Mouse (Mus musculus) c-Kit-positive CD71-negative TER-119-negative erythroid progenitor cells, embryonic 14.5 days (primary cell): ENCODE results near the gene Mink1.

Experiments
- DNase-seq: peaks from one replicate; pipeline ENCODE4 v3.0.0-alpha.2; 2013; ENCODE audit warnings: low read depth

Gene Mink1

GRCm38 (mm10) chr11:70594253-70594989, 31.7 kb downstream of the Mink1 start:
- DNase-seq = no peak

- DNase-seq = no peak
Observed at GRCm38 (mm10) chr11:70595638-70596037, 33.0 kb downstream of the Mink1 start.

GRCm38 (mm10) chr11:70596094-70596493, 33.4 kb downstream of the Mink1 start:
- DNase-seq = no peak

- no peak for DNase-seq
Observed at GRCm38 (mm10) chr11:70597301-70597700, 34.6 kb downstream of the Mink1 start.

- DNase-seq = no peak
Observed at GRCm38 (mm10) chr11:70598451-70598953, 35.8 kb downstream of the Mink1 start.

- DNase-seq = peak; percentile 58
Observed at GRCm38 (mm10) chr11:70605024-70605566, 42.4 kb downstream of the Mink1 start.

- no peak for DNase-seq
Observed at GRCm38 (mm10) chr11:70606717-70607116, 44.0 kb downstream of the Mink1 start.

- DNase-seq = no peak
Observed at GRCm38 (mm10) chr11:70607611-70608010, 44.9 kb downstream of the Mink1 start.

GRCm38 (mm10) chr11:70608381-70609066, 45.8 kb downstream of the Mink1 start:
- DNase-seq = no peak

- no peak for DNase-seq
Observed at GRCm38 (mm10) chr11:70610752-70611151, 48.1 kb downstream of the Mink1 start.

GRCm38 (mm10) chr11:70612505-70612904, 49.8 kb downstream of the Mink1 start:
- no peak for DNase-seq

GRCm38 (mm10) chr11:70615074-70615473, 52.4 kb downstream of the Mink1 start:
- peak; percentile 60 for DNase-seq

- no peak for DNase-seq
Observed at GRCm38 (mm10) chr11:70615516-70616093, 52.9 kb downstream of the Mink1 start, which contains the start of gene 4930544D05Rik. Gene 4930544D05Rik (plus strand): TSS chr11:70615848.

- no peak for DNase-seq
Observed at GRCm38 (mm10) chr11:70619101-70619500, 56.4 kb downstream of the Mink1 start, which contains the start of gene Chrne. Gene Chrne (minus strand): TSS chr11:70619216.

- DNase-seq = no peak
Observed at GRCm38 (mm10) chr11:70621972-70622814, 59.5 kb downstream of the Mink1 start.

GRCm38 (mm10) chr11:70623053-70623742, 60.5 kb downstream of the Mink1 start:
- DNase-seq = no peak

GRCm38 (mm10) chr11:70625473-70625872, 62.8 kb downstream of the Mink1 start:
- DNase-seq = peak; percentile 70

- DNase-seq = no peak
Observed at GRCm38 (mm10) chr11:70626877-70627276, 64.2 kb downstream of the Mink1 start.

- DNase-seq = no peak
Observed at GRCm38 (mm10) chr11:70628431-70628830, 65.8 kb downstream of the Mink1 start.

- no peak for DNase-seq
Observed at GRCm38 (mm10) chr11:70629557-70629956, 66.9 kb downstream of the Mink1 start.

GRCm38 (mm10) chr11:70630129-70630528, 67.4 kb downstream of the Mink1 start:
- DNase-seq = no peak
